Mouse (Mus musculus) spleen, adult 18-20 months (tissue): ENCODE data around the gene Kantr.
A peak's percentile ranks its signal among the peaks of the same experiment; 100 is the strongest.
"Not testable (repeated sequence)": the region's sequence is repeated elsewhere in the genome, so short reads cannot be mapped to it uniquely, and the experiment has no call there.

ENCODE experiments used
- DNase-seq, 2 experiments: peaks; one replicate each; pipeline ENCODE4 v3.0.0; 2022; ENCODE audit warnings: mixed read lengths in 2 of 2

The Kantr gene

DNA sequence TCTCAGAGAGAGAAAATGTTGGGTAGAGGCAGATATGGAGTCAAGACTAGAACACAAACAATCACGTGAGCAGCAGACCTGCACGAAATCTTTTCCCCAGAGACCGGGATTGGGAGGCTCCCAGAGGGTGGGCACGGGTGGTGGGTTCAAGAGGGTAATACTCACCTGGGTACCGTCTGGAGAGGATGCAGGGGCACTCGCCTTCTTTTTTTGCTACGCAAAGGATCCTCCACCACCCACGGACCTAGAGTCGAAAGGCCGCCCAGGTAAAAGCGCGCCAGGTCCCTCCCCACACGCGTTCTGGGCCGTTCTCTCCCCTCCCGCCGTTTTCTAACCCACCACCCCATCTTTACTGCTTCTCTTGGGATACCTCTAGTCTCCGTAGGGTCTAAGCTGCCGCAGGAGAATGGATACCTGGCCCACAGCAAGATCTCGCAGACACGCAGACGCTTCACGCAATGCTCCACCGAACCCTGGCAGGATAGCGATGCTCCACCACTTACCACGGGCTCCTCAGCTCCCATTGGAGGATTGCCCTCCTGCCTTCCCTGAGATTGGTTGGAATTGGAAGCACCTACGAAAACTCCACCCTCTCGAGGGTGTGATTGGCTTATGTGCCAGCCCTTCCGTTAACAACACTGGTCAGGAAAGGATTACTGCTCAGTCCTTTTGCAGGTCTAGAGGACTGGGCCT lies at the start of gene Kantr:
Kantr (minus strand) TSS at position 500 of the 693 bp plus-strand sequence.
- DNase-seq = peak; percentile 40 to 50

DNA sequence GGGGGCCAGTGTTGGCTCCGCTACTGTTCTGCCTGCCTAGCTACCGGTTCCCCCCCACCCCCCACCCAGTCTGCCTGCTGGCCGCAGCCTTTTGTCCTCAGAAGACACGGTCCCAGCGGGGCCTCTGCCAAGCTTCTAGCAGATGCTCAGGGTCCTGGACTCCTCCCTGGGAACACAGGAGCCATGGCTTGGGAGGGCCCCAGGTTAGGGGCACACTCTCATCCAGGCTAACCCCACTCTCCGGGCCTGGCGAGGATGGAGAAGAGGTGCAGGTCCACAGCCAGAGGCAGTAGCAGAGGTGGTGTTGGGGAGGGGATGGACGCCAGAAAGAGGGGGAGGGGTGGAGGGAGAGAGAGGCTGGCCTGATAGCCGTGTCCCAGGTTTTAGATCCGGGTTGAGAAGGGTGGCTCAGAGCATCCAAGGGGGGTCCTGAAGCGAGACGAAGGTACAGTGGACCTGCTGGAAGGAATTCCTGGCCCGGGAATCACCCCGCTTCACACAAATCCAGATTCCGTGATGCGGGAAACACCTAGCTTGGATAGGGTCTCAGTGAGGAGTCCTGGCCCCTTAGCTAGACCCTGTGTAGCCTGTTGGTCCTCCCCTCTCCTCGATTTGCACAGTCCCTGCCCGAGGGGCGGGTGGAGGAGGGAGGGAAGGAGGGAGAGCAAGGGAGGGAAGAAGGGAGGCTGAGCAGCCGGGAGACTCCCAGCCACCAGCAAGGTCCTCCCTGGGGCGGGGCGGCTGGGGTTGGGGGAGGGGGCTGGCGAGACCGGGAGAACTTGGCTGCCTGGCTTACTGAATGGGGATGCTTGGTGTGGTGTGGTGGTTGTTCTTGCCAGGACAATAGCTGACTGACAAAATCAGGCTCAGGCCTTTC lies 41.3 kb upstream of the Kantr start, which contains the start of gene Gpr173:
Gpr173 (minus strand) TSS at position 308 of the 877 bp plus-strand sequence.
- no peak for DNase-seq

DNA sequence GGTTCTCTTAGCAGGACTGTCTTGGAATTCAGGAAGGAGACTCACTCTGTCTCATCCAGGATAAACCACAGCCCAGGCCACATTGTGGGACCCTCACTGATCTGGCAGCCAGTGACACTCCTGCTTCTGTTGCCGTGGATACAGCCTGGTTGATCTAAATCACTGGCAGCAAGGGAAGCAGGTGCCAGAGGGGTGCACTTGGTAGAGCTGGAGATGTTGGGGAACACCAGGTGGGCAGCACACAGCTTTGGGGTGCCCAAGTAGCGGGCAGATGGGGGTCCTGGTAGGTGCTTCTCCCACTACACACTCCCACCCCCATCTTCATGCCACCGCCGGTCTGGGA lies 40.7 kb upstream of the Kantr start:
- no peak for DNase-seq

DNA sequence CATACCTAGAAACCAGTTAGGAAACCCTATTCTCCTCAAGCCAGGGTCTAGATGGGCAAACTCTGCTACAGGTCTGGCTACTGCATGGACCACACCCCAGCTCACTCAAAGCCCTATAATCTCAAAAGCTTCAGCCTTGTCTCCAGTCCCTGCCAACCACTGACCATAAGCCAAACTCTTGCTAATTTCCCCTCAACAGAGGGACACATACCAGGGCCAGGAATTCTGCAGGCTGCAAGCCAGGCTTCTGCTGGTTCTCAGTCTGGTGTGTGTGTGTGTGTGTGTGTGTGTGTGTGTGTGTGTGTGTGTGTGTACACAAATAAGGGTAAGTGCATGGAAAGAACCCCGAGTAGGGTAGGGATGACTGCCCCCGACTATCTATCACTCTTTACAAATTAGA lies 39.1 kb upstream of the Kantr start:
- no peak for DNase-seq

DNA sequence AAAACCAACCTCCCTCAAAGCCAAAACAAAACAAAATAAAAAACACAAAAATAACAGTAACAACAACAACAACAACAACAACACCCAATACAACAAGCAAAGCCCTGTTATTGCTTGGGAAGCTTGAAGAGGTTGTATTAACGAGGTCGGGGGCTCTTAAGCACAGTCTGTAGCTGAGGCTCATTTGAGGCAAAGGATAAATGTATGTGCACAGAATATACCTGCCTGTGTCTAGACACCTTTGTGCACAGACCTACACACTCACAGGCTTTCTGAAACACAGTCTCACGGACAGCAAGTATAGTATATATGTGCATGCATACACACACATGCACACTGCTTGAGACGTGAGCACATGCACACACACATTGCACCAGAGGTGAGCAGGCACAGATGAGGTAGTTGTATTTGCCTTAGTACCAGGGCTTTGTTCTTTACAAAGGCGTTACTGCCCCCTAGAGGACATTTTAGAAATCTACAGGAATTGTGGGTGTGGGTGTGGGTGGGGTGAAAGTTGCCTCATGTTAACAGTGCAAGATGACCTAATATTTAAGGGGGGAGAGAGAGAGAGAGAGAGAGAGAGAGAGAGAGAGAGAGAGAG lies 25.4 kb upstream of the Kantr start:
- no peak for DNase-seq

DNA sequence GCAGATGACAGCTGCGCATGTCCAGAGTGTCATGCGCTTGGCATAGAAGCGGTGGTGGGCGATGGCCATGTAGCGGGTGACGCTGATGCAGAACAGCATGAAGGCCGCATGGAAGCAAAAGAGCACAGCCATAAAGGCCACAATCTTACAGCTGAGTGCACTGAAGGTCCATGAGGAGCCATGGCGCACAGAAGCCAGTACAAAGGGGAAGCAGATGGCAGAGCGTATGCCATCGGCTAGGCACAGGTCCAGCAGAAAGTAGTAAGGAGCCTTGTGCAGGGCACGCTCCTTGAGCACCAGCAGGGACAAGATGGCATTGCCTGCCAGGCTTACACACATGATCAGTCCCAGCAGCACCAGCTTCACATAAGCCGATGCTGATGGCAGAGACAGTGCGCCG lies 19.7 kb upstream of the Kantr start:
- no peak for DNase-seq

DNA sequence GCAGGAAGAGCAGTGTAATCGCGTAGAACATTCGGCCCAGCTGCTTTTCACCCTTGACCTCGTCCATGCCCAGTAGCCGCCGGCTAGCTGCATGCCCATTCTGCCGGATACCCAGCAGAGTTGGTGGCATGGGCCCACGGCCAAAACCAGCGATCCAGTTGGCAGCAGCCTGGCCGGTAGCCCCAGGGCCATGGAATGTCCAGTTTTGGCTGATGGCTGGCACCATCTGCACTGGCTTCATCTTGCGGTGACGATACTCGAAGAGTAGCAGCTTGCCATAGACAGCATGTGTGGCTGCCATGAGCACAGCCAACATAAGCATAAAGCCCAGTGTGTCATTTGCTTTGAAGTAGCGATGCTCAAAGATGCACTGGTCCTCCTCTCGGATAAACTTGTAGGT lies 19.3 kb upstream of the Kantr start:
- DNase-seq = no peak

DNA sequence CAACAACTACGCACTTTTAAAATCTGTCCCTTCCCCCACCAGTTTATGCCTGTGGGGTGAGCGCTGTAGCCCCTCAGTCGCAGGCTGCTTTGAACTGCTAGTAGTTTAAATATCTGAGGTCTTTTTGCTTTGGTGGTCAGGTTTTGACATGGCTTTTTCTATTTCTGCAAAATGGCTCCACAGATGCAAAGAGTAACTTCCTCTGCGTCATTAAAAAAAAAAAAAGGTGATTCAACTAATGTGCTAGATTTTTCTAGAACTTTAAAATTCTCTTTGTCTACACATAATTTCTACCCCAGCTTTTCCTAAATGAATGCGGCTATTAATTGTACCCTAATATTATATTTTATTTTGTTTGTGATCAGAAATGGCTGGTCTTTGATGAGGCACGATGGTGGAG lies 15.6 kb upstream of the Kantr start:
- DNase-seq = no peak

DNA sequence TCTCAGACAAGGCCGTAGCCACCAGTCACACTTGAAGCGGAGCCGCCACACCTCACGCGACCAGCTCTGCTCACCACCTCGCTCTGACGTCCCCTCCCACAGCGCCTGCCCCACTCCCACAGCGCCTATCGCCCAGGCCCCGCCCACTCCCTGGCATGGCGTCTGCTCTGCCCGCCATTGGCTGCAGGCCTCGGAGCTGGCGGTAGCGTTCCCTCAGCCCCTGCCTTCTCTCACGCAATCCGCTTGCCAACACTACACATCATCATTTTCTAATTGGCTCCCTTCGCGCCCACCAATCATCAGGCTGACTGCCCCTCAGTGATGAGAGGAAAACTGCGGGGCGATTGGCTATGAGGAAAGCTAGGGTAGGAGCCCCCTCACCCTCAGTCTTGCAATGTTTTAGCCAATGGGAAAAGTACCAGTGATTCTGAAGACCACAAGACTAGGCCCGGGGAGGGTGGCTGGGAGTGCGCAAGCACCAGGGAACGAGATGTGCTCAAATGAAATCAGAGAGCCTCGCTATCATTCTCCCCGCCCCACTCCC lies 15.1 kb upstream of the Kantr start, which contains the start of gene Tspyl2:
Tspyl2 (minus strand) TSS at position 68 of the 544 bp plus-strand sequence.
- peak; percentile 80 to 87 for DNase-seq

DNA sequence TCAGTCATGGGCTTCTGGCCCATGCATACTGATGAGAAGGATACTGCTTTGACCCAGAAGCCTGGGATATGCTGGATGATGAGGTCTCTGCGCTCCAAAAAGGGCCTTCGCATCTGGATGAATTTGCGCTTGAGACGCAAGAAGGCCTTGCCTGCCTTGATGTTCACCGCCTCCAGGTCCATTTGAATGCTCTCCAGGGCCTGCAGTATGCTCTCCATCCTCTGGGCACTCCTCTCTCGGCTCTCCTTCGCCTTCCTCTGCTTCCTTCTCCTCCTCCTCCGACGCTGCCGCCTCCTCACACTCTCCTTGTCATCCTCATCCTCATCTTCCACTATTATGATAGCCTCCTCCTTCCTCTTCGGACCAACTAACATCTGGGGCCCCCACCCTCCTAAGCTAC lies 14.2 kb upstream of the Kantr start:
- no peak for DNase-seq

DNA sequence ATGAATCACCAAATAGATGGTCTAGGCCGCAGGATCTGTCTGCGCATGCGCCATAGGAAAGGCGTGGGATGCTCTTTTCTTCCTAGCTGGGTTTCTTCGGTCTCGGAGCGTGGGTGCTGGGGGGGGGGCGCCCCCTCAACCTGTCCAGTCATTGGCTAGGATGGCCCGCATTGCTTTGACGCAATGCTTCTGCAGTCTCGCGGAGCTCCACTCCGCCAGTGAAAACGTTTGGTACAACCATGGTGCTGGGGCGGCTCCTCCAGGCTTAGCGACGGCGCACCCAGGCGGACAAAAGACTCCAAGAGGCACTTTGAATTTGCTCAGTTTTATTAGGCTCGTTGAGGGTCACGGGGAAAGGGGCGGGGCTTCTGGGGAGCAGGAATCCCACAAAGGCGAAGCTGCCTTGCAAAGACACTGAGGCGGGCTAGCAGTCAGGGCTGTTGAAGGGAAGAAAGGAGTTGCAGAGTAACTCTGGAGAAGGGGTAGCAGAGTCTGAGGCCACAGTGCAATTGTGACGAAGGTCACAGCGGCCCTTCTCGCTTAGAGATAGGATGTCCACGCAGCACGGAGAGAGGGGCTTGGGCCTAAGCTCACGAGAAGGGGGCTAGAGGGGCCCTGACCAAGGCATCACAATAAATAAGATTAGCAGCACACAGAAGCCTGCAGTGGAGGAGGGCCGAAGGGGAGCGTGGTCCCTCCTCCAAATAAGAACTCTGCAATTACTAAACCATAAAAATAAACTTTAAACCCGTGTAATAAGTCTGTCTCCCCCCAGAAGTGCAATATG lies 9.4 kb upstream of the Kantr start:
- peak; percentile 68 for DNase-seq

DNA sequence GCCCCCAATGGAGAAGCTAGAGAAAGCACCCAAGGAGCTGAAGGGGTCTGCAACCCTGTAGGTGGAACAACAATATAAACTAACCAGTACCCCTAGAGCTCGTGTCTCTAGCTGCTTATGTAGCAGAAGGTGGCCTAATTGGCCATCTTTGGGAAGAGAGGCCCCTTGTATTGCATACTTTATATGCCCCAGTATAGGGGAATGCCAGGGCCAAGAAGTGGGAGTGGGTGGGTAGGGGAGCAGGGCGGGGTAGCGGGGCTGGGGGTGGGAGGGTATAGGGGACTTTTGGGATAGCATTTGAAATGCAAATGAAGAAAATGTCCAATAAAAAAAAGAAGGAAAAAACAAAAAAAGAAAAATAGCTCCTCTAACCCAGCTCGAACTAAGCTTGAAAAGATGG lies 8.8 kb upstream of the Kantr start:
- not testable (repeated sequence) for DNase-seq

DNA sequence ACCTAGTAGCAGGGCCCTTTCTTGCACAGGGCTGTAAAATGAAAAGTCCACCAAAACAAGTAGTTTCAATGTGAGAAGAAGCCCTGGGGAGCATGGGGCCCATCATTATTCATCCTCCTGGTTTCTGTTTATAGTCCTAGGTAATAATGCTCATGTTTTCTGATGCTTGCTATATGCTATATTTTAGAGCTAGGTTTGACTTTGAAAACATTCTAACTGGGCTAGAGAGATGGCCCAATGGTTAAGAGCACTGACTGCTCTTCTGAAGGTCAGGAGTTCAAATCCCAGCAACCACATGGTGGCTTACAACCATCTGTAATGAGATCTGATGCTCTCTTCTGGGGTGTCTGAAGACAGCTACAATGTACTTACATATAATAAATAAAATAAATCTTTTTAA lies 2.1 kb upstream of the Kantr start:
- not testable (repeated sequence) for DNase-seq

DNA sequence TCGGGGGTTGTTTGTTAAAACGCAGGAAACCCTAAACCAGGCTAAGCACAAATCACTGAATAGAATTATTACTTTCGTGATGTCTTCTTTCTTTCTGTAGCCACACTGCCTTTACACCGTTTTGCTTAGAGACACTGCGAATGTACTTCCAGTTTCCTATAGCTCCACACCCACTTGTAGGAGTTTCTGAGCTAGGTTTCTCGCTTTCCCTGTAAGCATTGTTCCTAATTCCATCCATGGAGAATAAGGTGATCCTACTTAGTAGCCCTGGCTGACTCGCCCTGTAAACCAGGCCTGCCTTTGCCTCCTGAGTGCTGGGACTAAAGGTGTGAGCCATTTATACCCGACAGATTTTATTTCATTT lies 376 bp upstream of the Kantr start:
- DNase-seq = no peak

DNA sequence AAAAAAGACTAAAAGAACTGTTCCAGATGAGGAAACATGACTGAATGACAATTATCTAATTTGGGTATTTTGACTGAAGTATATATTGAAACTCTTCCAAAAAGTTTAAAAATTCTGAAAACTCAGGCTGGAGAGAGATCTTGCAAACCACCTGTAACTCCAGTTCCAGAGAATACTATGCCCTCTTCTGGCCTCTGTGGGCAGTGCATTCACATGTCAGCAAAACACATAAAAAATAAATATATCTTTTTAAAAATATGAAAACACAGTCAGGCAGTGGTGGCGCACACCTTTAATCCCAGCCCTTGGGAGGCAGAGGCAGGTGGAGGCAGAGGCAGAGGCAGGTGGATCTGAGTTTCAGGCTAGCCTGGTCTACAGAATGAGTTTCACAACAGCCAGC lies 3.7 kb downstream of the Kantr start:
- no peak for DNase-seq

DNA sequence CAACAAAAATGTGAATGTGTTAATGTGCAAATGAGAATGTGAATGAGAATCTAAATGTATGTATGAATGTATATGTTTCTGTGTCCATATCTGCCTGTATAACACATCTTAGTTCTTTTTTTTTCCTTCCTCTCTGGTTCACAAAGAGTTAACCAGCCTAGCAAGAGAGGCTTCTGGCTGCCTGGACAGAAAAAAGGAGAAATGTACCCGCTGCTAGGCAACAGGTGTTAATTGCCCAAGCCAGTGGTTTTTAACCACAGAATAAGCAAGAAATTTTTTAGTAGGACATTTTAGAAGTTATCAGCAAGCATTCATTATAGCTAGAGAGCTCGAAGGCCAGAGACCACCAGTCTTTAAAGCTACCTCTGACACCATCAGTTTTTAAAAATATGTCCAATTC lies 4.5 kb downstream of the Kantr start:
- no peak for DNase-seq

DNA sequence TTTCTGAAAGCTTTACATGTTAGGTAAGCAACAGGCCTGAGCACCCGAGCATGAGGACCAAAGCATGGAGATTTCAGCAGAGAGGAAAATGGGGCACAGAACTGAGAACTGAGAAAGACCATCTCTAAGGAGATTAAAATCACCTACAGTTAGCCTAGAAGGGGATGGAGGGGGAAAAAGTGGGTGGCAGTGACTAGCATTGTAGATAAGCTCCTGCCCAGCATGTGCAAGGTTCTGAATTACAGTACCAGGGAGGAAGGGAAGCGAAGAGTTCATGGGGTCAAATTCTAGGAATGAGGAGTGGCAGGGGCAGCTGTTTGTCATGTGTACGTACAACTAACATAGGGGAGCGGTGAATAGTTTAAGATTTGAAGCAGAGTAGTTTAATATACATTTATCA lies 6.8 kb downstream of the Kantr start:
- no peak for DNase-seq

DNA sequence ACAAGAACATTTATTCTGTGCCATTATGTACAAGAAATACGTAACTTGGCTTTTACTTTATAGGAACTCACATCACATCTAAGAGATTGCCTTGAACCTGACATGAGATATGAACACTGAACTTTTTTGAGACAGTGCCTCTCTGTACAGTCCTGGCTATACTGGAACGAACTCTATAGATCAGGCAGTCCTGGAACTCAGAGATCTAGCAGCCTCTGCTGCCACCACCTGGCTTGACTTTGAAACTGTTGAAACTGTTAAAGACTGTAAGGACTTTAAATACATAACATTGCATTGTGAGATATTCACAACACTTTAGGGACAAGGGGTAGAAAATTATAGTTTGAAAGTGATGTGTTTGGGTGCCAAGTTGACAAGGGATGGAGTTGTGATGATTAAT lies 19.4 kb downstream of the Kantr start:
- DNase-seq = peak in 1 of 2 experiments; percentile 8

DNA sequence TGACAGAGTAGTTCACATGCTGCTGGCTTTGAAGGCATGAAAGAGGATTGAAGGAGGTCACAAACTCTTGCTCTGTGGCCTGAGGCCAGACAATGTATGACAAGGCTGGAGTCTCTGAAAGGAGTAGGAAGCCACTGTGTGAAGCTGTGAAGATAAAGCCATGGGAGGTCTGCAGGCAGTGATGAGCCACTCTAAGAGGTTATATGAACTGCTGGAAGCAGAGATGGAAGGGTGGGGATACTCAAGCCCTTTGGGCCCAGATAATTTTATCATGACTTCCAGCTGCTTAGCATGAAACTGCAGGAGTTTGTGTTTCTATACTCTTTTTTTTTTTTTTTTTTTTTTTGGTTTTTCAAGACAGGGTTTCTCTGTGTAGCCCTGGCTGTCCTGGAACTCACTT lies 19.9 kb downstream of the Kantr start:
- DNase-seq = no peak

DNA sequence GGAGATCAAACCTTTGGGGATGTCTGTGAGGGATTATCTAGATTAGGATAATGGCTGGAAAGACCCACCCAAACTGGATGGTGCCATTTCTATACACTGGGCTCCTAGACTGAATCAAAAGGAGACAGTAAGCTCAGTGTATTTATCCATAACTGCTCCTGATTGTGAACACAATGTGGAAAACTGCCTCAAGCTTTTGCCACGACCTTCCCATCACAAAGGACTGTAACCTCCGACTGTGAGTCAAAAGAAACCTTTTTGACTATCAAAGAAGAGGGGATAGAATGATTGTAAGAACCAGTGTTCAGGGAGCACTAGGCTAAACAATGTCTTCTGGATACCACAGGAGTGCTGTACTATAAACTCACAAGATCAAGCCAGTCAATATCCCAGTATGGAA lies 21.1 kb downstream of the Kantr start:
- no peak for DNase-seq

DNA sequence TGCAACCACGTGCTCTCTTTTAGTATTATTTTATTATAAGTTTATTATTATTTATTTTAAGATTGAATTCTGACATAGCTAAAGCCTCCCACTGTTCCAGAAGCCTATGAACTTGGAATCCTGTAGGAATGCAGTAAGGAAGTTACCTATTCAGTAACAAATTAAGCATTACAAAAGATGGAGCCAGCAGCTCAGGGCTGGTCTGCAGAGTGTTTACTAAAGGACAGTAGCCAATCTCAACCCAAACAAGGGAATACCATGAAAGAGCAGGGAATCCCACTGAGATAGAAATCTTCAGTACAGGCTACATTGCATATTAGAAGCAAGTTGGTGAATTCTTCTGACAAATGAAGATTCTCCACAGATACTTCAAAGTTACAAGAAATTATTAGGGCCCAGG lies 40.3 kb downstream of the Kantr start:
- not testable (repeated sequence) for DNase-seq

DNA sequence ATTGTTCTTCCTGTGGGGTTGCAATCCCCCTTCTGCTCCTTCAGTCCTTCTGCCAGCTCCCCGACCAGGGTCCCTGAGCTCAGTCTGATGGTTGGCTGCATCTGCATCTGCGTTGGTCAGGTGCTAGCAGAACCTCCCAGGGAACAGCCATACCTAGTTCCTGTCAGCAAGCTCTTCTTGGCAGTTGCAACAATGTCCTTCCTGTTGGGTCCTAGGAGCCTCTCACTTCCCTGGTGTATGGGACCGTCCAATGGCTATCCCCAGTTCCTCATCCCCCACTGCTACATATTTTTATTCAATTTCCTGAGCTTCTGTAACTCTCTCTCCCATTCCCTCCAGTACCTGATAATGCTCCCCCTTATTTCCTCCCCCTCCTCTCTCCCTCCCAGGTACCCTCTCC lies 42.5 kb downstream of the Kantr start:
- DNase-seq = no peak

DNA sequence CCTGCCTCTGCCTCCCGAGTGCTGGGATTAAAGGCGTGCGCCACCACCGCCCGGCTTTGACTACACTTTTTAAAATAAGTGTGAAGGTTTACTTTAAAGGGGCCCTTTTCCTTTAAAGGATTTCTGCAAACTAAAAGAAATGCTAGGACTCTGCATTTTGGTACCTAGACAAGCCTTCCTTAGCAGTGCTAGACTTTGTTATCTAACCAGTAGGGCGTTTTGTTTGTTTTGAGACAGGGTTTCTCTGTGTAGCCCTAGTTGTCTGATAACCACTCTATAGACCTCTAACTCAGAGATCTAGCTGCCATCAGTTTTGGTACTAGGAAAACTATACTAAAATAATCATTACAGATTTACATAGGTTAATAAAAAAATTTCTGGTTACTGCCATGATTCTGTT lies 47.9 kb downstream of the Kantr start:
- no peak for DNase-seq
